Mouse (Mus musculus) layer of hippocampus, postnatal 25 days (tissue): ENCODE measurements around the gene Hcn1. TPM values are rescaled to one million over a fixed set of nuclear protein-coding genes. Genes with fewer than 3 reads are reported as not detected.
"Not testable (repeated sequence)": the region's sequence is repeated elsewhere in the genome, so short reads cannot be mapped to it uniquely, and the experiment has no call there.

Experiments used
- DNase-seq, 2 experiments: peaks; one replicate each; pipeline ENCODE4 v3.0.0; 2022; ENCODE audit warnings: mixed read lengths in 2 of 2, low spot score in 1 of 2; ENCODE audit errors: extremely low spot score in 1 of 2
- total RNA-seq, 2 experiments: library from RNA; stranded (reverse); gene quantifications; 2 replicates each; pipeline ENCODE4 v1.2.3; 2021

Hcn1 gene
- total RNA-seq, 2 experiments from 2014 or later, result 36.3 to 44.9 TPM

- DNase-seq, result no peak
These were observed 397.8 kb downstream of the Hcn1 start for GRCm38 (mm10) chr13:117999767-118000488.

DNA sequence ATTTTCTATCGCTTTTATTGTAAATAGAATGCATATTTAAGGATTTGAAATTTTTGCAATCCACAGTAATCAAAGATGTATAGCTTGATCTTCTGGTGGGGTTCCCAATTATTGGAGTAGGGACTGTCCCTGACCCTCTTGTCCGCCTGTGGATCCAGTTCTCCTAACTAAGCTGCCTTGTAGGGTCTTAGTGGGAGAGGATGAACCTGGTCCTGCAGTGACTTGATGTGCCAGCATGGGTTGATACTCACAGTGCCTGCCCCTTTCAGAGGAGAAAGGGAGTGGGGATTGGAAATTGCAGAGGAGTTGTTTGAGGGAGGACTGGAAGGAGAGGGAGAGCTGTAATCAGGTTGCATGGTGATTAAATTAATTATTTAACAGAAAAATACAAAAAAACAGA lies 398.4 kb downstream of the Hcn1 start:
- no peak for DNase-seq

GRCm38 (mm10) chr13:118021176-118021575 lies 419.1 kb downstream of the Hcn1 start:
- no peak for DNase-seq

DNA sequence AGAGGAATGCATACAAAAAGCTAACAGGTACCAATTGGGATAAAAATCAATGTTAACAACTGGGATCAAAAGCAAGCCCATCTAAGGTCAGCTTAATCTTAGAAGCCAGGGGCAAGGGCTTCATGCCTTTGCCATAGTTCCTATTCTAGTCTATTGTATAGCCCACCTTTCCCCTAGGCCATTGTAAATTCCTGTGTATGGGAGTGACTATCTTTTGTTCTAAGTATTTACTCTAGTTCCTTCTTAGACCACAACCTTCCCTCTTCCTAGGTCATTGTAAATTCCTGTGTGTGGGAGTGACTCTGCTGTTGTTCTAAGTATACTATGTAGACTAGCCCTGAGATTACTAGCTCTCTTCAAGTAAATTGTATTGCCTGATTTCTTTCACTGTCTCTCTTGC lies 420.8 kb downstream of the Hcn1 start:
- not testable (repeated sequence) for DNase-seq

DNA sequence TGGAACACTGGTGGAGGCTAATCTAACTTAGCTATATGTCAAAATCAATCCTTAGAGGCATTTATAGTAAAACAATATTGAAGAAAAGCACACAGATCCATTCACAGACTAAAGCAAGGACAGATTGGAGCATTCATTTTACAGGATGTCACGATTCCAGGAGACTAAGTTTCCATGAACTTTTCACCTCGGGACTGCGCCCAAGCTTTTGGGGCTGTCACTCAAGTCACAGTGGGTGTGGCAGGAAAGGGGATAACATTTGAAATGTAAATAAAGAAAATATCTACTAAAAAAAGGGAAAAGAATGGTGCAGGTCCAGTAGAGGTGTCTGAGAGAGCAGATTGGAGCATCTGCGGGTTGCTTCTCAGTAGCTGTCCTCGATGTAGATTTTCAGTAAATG lies 421.3 kb downstream of the Hcn1 start:
- DNase-seq, result no peak

- DNase-seq, result no peak
These were observed 424.4 kb downstream of the Hcn1 start for GRCm38 (mm10) chr13:118026510-118026909.

- DNase-seq, result no peak
These were observed 425.7 kb downstream of the Hcn1 start for GRCm38 (mm10) chr13:118027868-118028267.

GRCm38 (mm10) chr13:118028662-118029061 lies 426.5 kb downstream of the Hcn1 start:
- DNase-seq, result no peak

DNA sequence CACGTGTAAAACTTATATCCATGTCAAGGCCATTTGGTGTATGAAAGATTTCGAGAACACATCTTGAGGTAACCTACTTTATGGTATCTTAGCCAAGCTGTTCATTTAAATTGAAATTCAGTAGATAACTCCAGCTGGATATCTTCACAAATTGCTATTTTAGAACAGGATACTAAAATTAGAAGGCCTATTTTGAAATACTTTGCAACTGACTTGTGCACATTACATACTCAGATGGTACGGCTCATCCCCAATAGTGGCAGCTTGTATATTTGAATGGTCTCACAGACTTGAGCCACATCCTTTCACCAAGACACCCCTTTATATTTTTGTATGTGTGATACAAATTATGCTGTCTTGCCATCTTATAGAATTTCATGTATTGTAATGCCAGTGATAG lies 427.5 kb downstream of the Hcn1 start:
- no peak for DNase-seq

DNA sequence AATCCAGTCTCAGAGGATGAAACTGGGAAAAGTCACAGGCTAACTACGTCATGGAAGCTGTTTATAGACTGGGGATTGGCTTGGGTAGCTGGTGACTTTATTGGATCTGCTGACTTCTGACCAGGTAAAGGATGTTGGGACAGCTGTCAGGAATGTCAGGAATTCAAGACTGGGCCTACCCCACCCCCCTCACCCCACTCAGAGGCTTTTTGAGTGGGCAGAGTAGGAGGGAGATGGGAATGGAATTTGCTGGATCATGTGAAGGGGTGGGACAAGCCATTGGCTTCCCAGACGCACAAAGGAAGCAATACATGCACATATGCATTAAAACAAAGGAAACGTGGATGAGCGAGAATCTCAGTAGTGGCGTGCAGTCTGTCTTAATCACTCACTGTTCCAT lies 433.5 kb downstream of the Hcn1 start:
- no peak for DNase-seq
